Mouse (Mus musculus): ENCODE measurements at regions not wholly inside any gene's neighbourhood (a gene's known extent, or its start where the extent isn't known, plus 50 kb on each side); places are given as distances from the start of the nearest gene placed in this dataset.

GRCm38 (mm10) chr1:76505150-76505549 is 959.1 kb downstream of the Slc4a3 start:
- TF ChIP-seq CTCF (IDR thresholded peaks at IDR 0.05; ENCODE audit: low read depth) (no peak), EP300 (IDR thresholded peaks at IDR 0.05; ENCODE audit: low read depth) (no peak)

Data from heart, postnatal 0 days (tissue).